Mouse (Mus musculus): ENCODE measurements around the gene Mansc4. TPM values are rescaled to one million over a fixed set of nuclear protein-coding genes. Genes with fewer than 3 reads are reported as not detected.
A peak's percentile ranks its signal among the peaks of the same experiment; 100 is the strongest.

Gene Mansc4
- not detected in 2 replicates for total RNA-seq (2014; fragmentation: Nextera tagmentation)
- total RNA-seq (2017) = not detected in 2 replicates
- polyA plus RNA-seq (2012) = not detected in 2 replicates

GRCm38 (mm10) chr6:147086594-147087225, at the start of gene Mansc4:
TSS of gene Mansc4 (minus strand) at chr6:147087032.
- no peaks in the 10 kb centered on the region for H3K27me3 ChIP-seq (ENCODE audit: insufficient read depth, low read length)
- DNase-seq (ENCODE audit: low spot score) (no peak), ATAC-seq (ENCODE audit: extremely low read depth, insufficient number of reproducible peaks, low FRiP score, poor library complexity, severe bottlenecking) (no peak)
- H3K4me3 ChIP-seq (ENCODE audit: low read depth, low read length) = no peak within 1 kb of the TSS
- H3K4me1 ChIP-seq (ENCODE audit: insufficient read depth, low read depth, low read length) = peaks cover 14% of the 10 kb centered on the region
- no peaks in the 10 kb centered on the region for H3K9me3 ChIP-seq (replicated peaks)
- no peak for TF ChIP-seq CTCF (IDR thresholded peaks at IDR 0.05; ENCODE audit: low read depth, low read length)
- TF ChIP-seq GATA2 (IDR thresholded peaks at IDR 0.05; ENCODE audit: borderline replicate concordance, low read depth, low read length) = no peak
- peaks cover 33% of the 10 kb centered on the region for H3K36me3 ChIP-seq (replicated peaks)

- DNase-seq (ENCODE audit: low spot score) (no peak), ATAC-seq (ENCODE audit: extremely low read depth, insufficient number of reproducible peaks, low FRiP score, poor library complexity, severe bottlenecking) (no peak)
- H3K36me3 ChIP-seq (replicated peaks) = no peaks in the 10 kb centered on the region
- no peak overlapping the region for H3K4me3 ChIP-seq (ENCODE audit: low read depth, low read length)
- H3K4me1 ChIP-seq (ENCODE audit: insufficient read depth, low read depth, low read length) = no peaks in the 10 kb centered on the region
- peaks cover 5% of the 10 kb centered on the region; the same call in 1 of the 2 replicates for H3K27me3 ChIP-seq (ENCODE audit: insufficient read depth, low read length)
- no peak for TF ChIP-seq GATA1 (IDR thresholded peaks at IDR 0.05; ENCODE audit: borderline replicate concordance, low read length)
- no peak for TF ChIP-seq GATA2 (IDR thresholded peaks at IDR 0.05; ENCODE audit: borderline replicate concordance, low read depth, low read length)
- TF ChIP-seq TAL1 (conservative IDR thresholded peaks at IDR 0.05; ENCODE audit: low read depth, low read length) = no peak
- no peak for TF ChIP-seq CTCF (IDR thresholded peaks at IDR 0.05; ENCODE audit: low read depth, low read length)
- TF ChIP-seq POLR2AphosphoS5 (IDR thresholded peaks at IDR 0.05; ENCODE audit: insufficient replicate concordance, low read depth, low read length) = no peak
- no peaks in the 10 kb centered on the region for H3K9me3 ChIP-seq (replicated peaks)
Observed at GRCm38 (mm10) chr6:147127239-147127638, 40.4 kb upstream of the Mansc4 start.

- no peaks in the 10 kb centered on the region for H3K9me3 ChIP-seq (replicated peaks)
- H3K4me1 ChIP-seq (ENCODE audit: insufficient read depth, low read depth, low read length) = no peaks in the 10 kb centered on the region
- H3K4me3 ChIP-seq (ENCODE audit: low read depth, low read length) = no peak overlapping the region
- no peaks in the 10 kb centered on the region for H3K36me3 ChIP-seq (replicated peaks)
- ATAC-seq (ENCODE audit: extremely low read depth, insufficient number of reproducible peaks, low FRiP score, poor library complexity, severe bottlenecking) (no peak), DNase-seq (ENCODE audit: low spot score) (no peak)
- TF ChIP-seq GATA1 (IDR thresholded peaks at IDR 0.05; ENCODE audit: borderline replicate concordance, low read length) = no peak
- TF ChIP-seq GATA2 (IDR thresholded peaks at IDR 0.05; ENCODE audit: borderline replicate concordance, low read depth, low read length) = no peak
- no peak for TF ChIP-seq CTCF (IDR thresholded peaks at IDR 0.05; ENCODE audit: low read depth, low read length)
- no peak for TF ChIP-seq POLR2AphosphoS5 (IDR thresholded peaks at IDR 0.05; ENCODE audit: insufficient replicate concordance, low read depth, low read length)
- no peak for TF ChIP-seq TAL1 (conservative IDR thresholded peaks at IDR 0.05; ENCODE audit: low read depth, low read length)
- peaks cover 5% of the 10 kb centered on the region; the same call in 1 of the 2 replicates for H3K27me3 ChIP-seq (ENCODE audit: insufficient read depth, low read length)
Observed at GRCm38 (mm10) chr6:147121320-147121719, 34.5 kb upstream of the Mansc4 start.

- Histone ChIP-seq H3K4me1 (ENCODE audit: insufficient read depth, low read depth, low read length) (no peaks in the 10 kb centered on the region), H3K36me3 (replicated peaks) (peaks cover 20% of the 10 kb centered on the region), H3K9me3 (replicated peaks) (no peaks in the 10 kb centered on the region), H3K4me3 (ENCODE audit: low read depth, low read length) (no peak overlapping the region), H3K27me3 (ENCODE audit: insufficient read depth, low read length) (peaks cover 3% of the 10 kb centered on the region; the same call in 1 of the 2 replicates)
- TF ChIP-seq POLR2AphosphoS5 (IDR thresholded peaks at IDR 0.05; ENCODE audit: insufficient replicate concordance, low read depth, low read length) (no peak), TAL1 (conservative IDR thresholded peaks at IDR 0.05; ENCODE audit: low read depth, low read length) (no peak), GATA1 (IDR thresholded peaks at IDR 0.05; ENCODE audit: borderline replicate concordance, low read length) (no peak), GATA2 (IDR thresholded peaks at IDR 0.05; ENCODE audit: borderline replicate concordance, low read depth, low read length) (no peak), CTCF (IDR thresholded peaks at IDR 0.05; ENCODE audit: low read depth, low read length) (no peak)
- no peak for DNase-seq (ENCODE audit: low spot score)
- ATAC-seq (ENCODE audit: extremely low read depth, insufficient number of reproducible peaks, low FRiP score, poor library complexity, severe bottlenecking) = no peak
Observed at GRCm38 (mm10) chr6:147118190-147118589, 31.4 kb upstream of the Mansc4 start.

GRCm38 (mm10) chr6:147117764-147118163, 30.9 kb upstream of the Mansc4 start:
- Histone ChIP-seq H3K4me3 (ENCODE audit: low read depth, low read length) (no peak overlapping the region), H3K36me3 (replicated peaks) (peaks cover 23% of the 10 kb centered on the region), H3K4me1 (ENCODE audit: insufficient read depth, low read depth, low read length) (no peaks in the 10 kb centered on the region), H3K9me3 (replicated peaks) (no peaks in the 10 kb centered on the region), H3K27me3 (ENCODE audit: insufficient read depth, low read length) (peaks cover 3% of the 10 kb centered on the region; the same call in 1 of the 2 replicates)
- DNase-seq (ENCODE audit: low spot score) = no peak
- TF ChIP-seq GATA1 (IDR thresholded peaks at IDR 0.05; ENCODE audit: borderline replicate concordance, low read length) (no peak), GATA2 (IDR thresholded peaks at IDR 0.05; ENCODE audit: borderline replicate concordance, low read depth, low read length) (no peak), CTCF (IDR thresholded peaks at IDR 0.05; ENCODE audit: low read depth, low read length) (no peak), POLR2AphosphoS5 (IDR thresholded peaks at IDR 0.05; ENCODE audit: insufficient replicate concordance, low read depth, low read length) (no peak), TAL1 (conservative IDR thresholded peaks at IDR 0.05; ENCODE audit: low read depth, low read length) (no peak)
- ATAC-seq (ENCODE audit: extremely low read depth, insufficient number of reproducible peaks, low FRiP score, poor library complexity, severe bottlenecking) = no peak

- H3K4me3 ChIP-seq (ENCODE audit: low read depth, low read length) = no peak overlapping the region
- ATAC-seq (ENCODE audit: extremely low read depth, insufficient number of reproducible peaks, low FRiP score, poor library complexity, severe bottlenecking) = peak; percentile 55
Observed at GRCm38 (mm10) chr6:147116579-147116978, 29.7 kb upstream of the Mansc4 start.

More at GRCm38 (mm10) chr6:147116579-147116978, 29.7 kb upstream of the Mansc4 start:
- H3K36me3 ChIP-seq (replicated peaks) = peaks cover 35% of the 10 kb centered on the region
- H3K9me3 ChIP-seq (replicated peaks) = no peaks in the 10 kb centered on the region
- no peaks in the 10 kb centered on the region for H3K4me1 ChIP-seq (ENCODE audit: insufficient read depth, low read depth, low read length)
- H3K27me3 ChIP-seq (ENCODE audit: insufficient read depth, low read length) = peaks cover 2% of the 10 kb centered on the region; the same call in 1 of the 2 replicates
- TF ChIP-seq GATA2 (IDR thresholded peaks at IDR 0.05; ENCODE audit: borderline replicate concordance, low read depth, low read length) (no peak), POLR2AphosphoS5 (IDR thresholded peaks at IDR 0.05; ENCODE audit: insufficient replicate concordance, low read depth, low read length) (no peak), CTCF (IDR thresholded peaks at IDR 0.05; ENCODE audit: low read depth, low read length) (peak; percentile 50)
- peak; percentile 25 for DNase-seq (ENCODE audit: low spot score)

All from G1E (cell line).